In the genomic region with DNA sequence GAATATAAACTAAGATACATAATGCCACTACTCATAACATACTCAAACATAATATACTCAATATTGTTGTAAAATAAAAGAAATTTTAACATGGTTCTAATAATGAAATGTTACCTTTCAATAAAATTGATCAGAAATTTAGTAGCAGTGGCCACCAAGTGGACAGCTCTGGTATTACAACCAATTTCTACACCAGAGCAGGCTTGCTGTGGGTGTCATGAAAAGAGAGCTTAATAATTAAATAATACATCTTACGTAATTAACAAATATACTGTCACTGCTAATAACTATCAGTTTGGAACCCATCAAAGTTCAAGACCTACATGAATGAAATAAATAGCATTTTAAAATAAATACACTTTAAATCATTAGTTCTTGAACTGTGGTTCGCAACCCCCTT, we compare ENCODE assay signal across 7 mouse cellular contexts.
DNase-seq lines count a peak whose midpoint lies in the region; ATAC-seq lines count a peak whose summit lies in the region.

No protein-coding gene starts in this region.

- H3K27ac ChIP-seq in kidney, embryonic 14.5 days (ENCODE audit: low read depth, low read length), result no peak overlapping the region

- no peak overlapping the region for H3K4me3 ChIP-seq in kidney, embryonic 14.5 days (ENCODE audit: low read length)

- H3K36me3 ChIP-seq in kidney, embryonic 14.5 days (ENCODE audit: control insufficient read depth, insufficient read depth, low read length), result no peaks in the 10 kb centered on the region

- peak; percentile 17 for DNase-seq in kidney, adult 18-20 months
- DNase-seq in MEL-GATA-1-ER (ENCODE audit: extremely low read depth, low read depth), result peak; percentile 8
- peak; percentile 14 for DNase-seq in c-Kit-positive CD71-positive TER-119-negative erythroid progenitor cells, embryonic 14.5 days (ENCODE audit: low read depth)
- peak; percentile 16 to 39 for DNase-seq in heart, postnatal 36 days
- DNase-seq in left cerebral cortex, postnatal 10 days (ENCODE audit: extremely low spot score in 1 of 2, low spot score in 2 of 2), result peak; percentile 19 to 32
- peak; percentile 5 for DNase-seq in right cerebral cortex, postnatal 25 days

- H3K27me3 ChIP-seq in kidney, embryonic 14.5 days (ENCODE audit: control insufficient read depth, insufficient read depth, low read length), result no peaks in the 10 kb centered on the region

- H3K9ac ChIP-seq in kidney, embryonic 14.5 days (ENCODE audit: low read depth, low read length), result no peak overlapping the region

- intact Hi-C loops in heart, postnatal 36 days (cut with DNase I), result loop anchor here (2.0 kb wide), 1 partner anchor 1114 kb away; no protein-coding TSS in a partner anchor
- intact Hi-C loops in left cerebral cortex, postnatal 10 days (cut with DNase I), result loop anchor here (5.0 kb wide), 1 partner anchor 1113 kb away; no protein-coding TSS in a partner anchor

- no peaks in the 10 kb centered on the region for H3K4me1 ChIP-seq in kidney, embryonic 14.5 days (ENCODE audit: control insufficient read depth, insufficient read depth, low read length)

- no peaks in the 10 kb centered on the region for H3K9me3 ChIP-seq in kidney, embryonic 14.5 days (ENCODE audit: control insufficient read depth, low read length)

- WGBS in kidney, embryonic 14.5 days, result 78% methylated on average over 2 of the region's 2 CpGs

- ATAC-seq in kidney, embryonic 14.5 days (ENCODE audit: low FRiP score, low TSS enrichment), result no peak

- H3K4me2 ChIP-seq in kidney, embryonic 14.5 days (replicated peaks; ENCODE audit: low read depth, low read length), result no peak overlapping the region
